Mouse (Mus musculus): ENCODE data around the gene Ctdsp2. TPM values are rescaled to one million over a fixed set of nuclear protein-coding genes. Genes with fewer than 3 reads are reported as not detected.

Ctdsp2 gene
- polyA plus RNA-seq (2015; fragmentation: Nextera tagmentation; extraction: Ambion mirVana), result 68.6 and 73.1 TPM in 2 replicates

DNA sequence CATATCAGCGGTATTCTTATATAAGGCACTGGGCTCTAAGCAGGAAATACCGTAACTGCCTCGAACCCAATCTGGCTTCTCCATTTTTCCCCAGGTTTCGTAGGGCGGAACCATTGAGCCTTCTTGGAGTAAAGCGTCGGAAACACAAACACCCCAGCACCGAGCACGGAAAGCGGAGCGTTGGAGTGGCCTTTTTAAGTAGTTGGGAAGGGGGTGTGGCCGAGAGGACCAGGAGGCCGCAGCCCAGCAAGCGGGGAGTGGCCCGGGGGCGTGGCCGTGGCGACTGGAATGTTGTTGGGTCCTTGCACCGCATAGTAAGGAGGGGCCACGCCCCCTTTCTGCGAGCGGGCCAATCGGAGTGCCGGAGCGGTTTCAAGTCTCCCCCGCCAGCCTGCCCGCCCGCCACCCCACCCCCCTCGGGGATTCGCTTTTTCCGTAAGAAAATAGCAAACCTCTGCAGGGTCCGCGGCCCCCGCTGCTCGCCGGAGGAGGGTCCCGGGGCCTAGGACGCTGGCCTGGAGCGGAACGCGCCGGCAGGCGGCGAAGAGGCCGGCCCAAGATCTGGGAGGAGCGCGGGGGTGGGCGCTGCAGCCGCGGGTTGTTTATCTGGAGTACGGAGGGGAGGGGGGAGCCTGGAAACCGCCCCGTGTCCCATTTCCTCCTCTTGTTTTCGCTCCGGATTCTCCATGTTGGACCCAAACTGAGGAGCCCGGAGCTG lies at the start of gene Ctdsp2:
Ctdsp2 (plus strand) TSS at position 441 of the 718 bp plus-strand sequence.
- H3K27ac ChIP-seq, result peak within 1 kb of the TSS; percentile 99
- peak within 1 kb of the TSS; percentile 92 for H3K4me2 ChIP-seq
- no peaks in the 10 kb centered on the region; the same call in 1 of the 2 replicates for H3K36me3 ChIP-seq
- ATAC-seq (ENCODE audit: borderline replicate concordance, extremely low read depth, low FRiP score, low TSS enrichment), result peak; percentile 92
- H3K4me1 ChIP-seq, result peaks cover 58% of the 10 kb centered on the region
- H3K27me3 ChIP-seq, result no peaks in the 10 kb centered on the region
- H3K9ac ChIP-seq, result peak within 1 kb of the TSS; percentile 97
- WGBS, result under 1% methylated on average over 56 of the region's 56 CpGs
- peak within 1 kb of the TSS; percentile 92 for H3K4me3 ChIP-seq
- H3K9me3 ChIP-seq, result no peaks in the 10 kb centered on the region

DNA sequence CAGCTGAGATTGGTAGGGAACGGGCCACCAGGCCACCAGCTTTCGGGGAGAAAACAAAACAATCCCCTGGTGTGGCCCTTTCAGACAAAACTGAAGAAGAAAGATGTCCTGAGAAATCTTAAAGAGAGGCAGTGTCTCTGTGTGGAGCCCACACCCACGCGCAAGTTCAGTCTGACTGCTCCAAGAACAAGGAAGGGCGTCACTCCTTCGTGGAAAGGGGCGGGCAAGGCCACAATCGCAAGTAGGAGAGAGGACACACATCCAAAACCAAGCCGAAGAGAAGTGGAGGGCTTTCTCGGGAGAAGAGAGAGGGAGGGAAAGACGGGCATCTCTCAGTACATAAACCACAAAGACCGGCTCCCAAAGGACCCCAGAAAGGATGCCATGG lies 49.7 kb upstream of the Ctdsp2 start:
- H3K4me3 ChIP-seq, result peak overlapping the region; percentile 50
- H3K27ac ChIP-seq, result peak overlapping the region; percentile 94
- H3K4me2 ChIP-seq, result peak overlapping the region; percentile 86
- WGBS, result 17% methylated on average over 12 of the region's 12 CpGs
- H3K27me3 ChIP-seq, result no peaks in the 10 kb centered on the region
- H3K4me1 ChIP-seq, result peaks cover 51% of the 10 kb centered on the region
- H3K9me3 ChIP-seq, result no peaks in the 10 kb centered on the region
- H3K9ac ChIP-seq, result peak overlapping the region; percentile 19; the same call in 1 of the 2 replicates
- no peak for ATAC-seq (ENCODE audit: borderline replicate concordance, extremely low read depth, low FRiP score, low TSS enrichment)
- H3K36me3 ChIP-seq, result no peaks in the 10 kb centered on the region

DNA sequence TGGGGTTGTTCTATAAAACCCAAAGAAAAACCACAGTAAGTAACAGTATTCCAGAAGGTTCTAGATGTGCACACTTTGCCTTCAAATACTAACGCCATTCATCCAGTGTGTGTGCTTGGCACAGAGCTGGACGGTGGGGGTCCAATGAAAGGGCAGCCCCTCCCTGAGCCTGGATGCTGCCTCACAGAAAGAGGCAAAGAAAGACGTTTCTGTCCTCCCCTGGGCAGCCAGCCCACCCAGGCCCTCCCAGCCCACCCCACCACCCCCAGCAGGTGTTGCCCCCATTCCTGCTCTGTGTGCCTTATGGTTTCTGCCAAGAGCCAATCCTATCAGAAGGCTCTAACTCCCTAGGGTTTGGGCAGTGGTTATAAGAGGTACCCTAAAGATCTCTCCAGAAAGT lies 49.0 kb upstream of the Ctdsp2 start:
- H3K4me2 ChIP-seq, result peak overlapping the region; percentile 86; the same call in 1 of the 2 replicates
- H3K36me3 ChIP-seq, result no peaks in the 10 kb centered on the region
- no peaks in the 10 kb centered on the region for H3K9me3 ChIP-seq
- H3K4me1 ChIP-seq, result peaks cover 47% of the 10 kb centered on the region
- H3K27me3 ChIP-seq, result no peaks in the 10 kb centered on the region
- peak overlapping the region; percentile 94 for H3K27ac ChIP-seq
- H3K4me3 ChIP-seq, result no peak overlapping the region
- peak overlapping the region; percentile 19; the same call in 1 of the 2 replicates for H3K9ac ChIP-seq
- no peak for ATAC-seq (ENCODE audit: borderline replicate concordance, extremely low read depth, low FRiP score, low TSS enrichment)
- 52% methylated on average over 3 of the region's 3 CpGs for WGBS

DNA sequence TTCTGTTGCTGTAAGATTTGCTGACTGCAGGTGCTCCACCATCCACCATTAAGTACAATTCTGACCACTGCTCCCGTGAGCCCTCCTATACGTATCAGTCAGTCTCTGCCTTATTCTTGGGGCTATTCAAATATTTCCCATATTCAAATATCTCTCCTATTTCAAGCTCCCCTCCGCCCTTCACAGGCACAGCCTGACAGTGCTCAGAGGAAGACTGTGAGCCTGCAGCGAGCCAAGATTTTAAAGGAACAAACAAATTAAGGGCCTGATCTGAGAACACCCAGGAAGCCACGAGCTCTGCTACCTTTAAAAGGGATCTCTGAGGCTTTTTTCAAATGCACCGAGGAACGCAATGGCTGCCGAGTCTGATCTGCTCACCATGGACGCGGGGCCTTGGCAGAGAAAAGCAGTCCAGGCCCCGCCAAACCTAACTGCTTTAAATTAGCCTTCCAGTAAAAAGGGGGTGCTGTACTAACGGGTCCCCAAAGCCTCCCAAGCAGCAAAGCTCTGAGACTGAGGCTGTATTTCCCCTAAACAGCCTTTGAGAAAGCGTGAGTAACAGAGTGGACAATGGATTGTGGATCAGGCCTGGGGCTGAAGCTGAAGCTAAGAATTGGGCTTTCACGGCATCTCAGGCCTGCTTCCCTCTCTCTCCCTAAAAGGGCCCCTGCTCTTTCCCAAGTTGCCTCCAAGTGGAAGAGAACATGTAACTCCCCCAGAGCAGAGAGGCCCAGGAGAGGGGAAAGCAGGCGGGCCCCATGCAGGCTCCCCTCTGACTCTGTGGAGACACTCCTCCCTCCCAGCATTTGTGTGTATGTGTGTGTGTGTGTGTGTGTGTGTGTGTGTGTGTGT lies 48.0 kb upstream of the Ctdsp2 start:
- Histone ChIP-seq H3K36me3 (no peaks in the 10 kb centered on the region), H3K9me3 (no peaks in the 10 kb centered on the region), H3K4me2 (peak overlapping the region; percentile 33), H3K4me1 (peaks cover 56% of the 10 kb centered on the region), H3K4me3 (no peak overlapping the region), H3K27me3 (no peaks in the 10 kb centered on the region), H3K27ac (peak overlapping the region; percentile 94), H3K9ac (peak overlapping the region; percentile 9; the same call in 1 of the 2 replicates)
- 18% methylated on average over 15 of the region's 15 CpGs for WGBS
- ATAC-seq (ENCODE audit: borderline replicate concordance, extremely low read depth, low FRiP score, low TSS enrichment), result peak; percentile 78

DNA sequence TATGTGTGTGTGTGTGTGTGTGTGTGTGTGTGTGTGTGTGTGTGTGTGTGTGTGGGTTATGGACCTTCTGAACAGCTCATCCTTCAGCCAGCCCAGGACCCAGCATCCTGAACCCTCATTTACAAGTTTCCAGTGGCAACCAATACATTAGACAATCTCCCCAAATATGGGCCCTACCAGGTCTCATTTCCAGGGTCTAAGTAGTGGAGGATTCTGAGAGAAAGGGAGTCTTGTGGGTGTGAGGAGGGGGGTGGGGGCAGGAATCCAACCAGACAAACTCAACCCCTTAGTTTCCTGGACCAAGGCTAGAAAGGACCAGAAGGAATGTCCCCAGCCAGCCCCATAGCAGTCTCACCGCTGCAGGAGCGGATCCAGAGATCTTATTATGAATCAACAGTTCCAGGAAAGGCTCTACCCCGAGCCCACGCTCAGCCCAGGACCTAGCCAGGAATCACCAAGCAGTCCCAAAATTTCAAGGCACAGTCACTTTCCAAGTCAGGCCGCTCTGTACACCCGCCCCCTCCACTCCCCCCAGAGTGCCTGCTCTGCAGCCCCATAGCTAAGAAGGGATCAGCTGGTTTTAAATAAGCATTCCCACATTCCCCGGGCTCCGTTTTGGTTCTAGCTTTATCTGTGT lies 47.3 kb upstream of the Ctdsp2 start:
- Histone ChIP-seq H3K4me3 (no peak overlapping the region), H3K27ac (peak overlapping the region; percentile 94), H3K9me3 (no peaks in the 10 kb centered on the region), H3K9ac (peak overlapping the region; percentile 15; the same call in 1 of the 2 replicates), H3K36me3 (no peaks in the 10 kb centered on the region), H3K4me2 (no peak overlapping the region), H3K27me3 (no peaks in the 10 kb centered on the region), H3K4me1 (peaks cover 62% of the 10 kb centered on the region)
- ATAC-seq (ENCODE audit: borderline replicate concordance, extremely low read depth, low FRiP score, low TSS enrichment), result peak; percentile 41
- WGBS, result 29% methylated on average over 8 of the region's 8 CpGs

DNA sequence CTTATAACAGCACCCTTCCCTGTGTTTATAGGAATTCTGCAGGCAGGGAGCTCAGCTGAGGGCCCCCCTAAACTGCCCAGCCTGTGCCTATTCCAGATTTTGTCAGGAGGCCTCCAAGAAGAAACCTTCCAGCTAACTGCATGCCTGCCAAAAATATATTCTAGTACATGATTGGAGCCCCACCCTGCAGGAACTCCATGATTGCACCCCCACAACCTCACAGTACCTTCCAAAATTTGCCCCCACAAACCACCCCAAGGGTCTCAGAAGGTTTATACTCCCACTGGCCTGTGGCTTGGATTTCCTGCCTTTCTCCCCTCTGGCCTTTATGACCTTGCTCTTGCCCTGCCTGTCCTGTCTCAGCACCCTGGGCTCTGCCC lies 46.8 kb upstream of the Ctdsp2 start:
- peak overlapping the region; percentile 94 for H3K27ac ChIP-seq
- H3K27me3 ChIP-seq, result no peaks in the 10 kb centered on the region
- H3K36me3 ChIP-seq, result no peaks in the 10 kb centered on the region
- no peak overlapping the region for H3K4me3 ChIP-seq
- ATAC-seq (ENCODE audit: borderline replicate concordance, extremely low read depth, low FRiP score, low TSS enrichment), result no peak
- H3K4me2 ChIP-seq, result no peak overlapping the region
- peaks cover 62% of the 10 kb centered on the region for H3K4me1 ChIP-seq
- no peak overlapping the region for H3K9ac ChIP-seq
- H3K9me3 ChIP-seq, result no peaks in the 10 kb centered on the region

DNA sequence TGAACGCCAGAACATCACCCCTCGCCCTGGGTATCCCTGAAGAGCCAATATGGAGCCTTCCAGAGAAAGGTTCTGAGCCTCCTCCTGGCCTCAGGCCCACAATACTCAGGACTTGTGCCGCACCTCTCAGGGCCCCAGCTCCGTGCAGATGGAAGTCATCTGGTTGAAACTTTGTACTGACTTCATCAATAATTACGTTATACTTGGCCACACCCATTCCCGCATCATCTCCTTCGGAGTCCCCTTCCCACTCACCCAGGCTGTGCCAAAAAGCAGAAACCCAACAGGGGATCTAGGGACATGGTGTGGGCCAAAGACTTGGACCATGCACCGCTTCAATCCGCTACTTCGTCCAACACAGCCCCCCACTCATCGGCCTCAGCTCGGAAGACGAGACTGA lies 44.0 kb upstream of the Ctdsp2 start:
- Histone ChIP-seq H3K27ac (no peak overlapping the region), H3K4me2 (no peak overlapping the region), H3K9me3 (no peaks in the 10 kb centered on the region), H3K4me1 (peaks cover 39% of the 10 kb centered on the region), H3K27me3 (no peaks in the 10 kb centered on the region), H3K9ac (no peak overlapping the region), H3K4me3 (no peak overlapping the region), H3K36me3 (no peaks in the 10 kb centered on the region)
- ATAC-seq (ENCODE audit: borderline replicate concordance, extremely low read depth, low FRiP score, low TSS enrichment), result no peak
- 82% methylated on average over 13 of the region's 13 CpGs for WGBS

DNA sequence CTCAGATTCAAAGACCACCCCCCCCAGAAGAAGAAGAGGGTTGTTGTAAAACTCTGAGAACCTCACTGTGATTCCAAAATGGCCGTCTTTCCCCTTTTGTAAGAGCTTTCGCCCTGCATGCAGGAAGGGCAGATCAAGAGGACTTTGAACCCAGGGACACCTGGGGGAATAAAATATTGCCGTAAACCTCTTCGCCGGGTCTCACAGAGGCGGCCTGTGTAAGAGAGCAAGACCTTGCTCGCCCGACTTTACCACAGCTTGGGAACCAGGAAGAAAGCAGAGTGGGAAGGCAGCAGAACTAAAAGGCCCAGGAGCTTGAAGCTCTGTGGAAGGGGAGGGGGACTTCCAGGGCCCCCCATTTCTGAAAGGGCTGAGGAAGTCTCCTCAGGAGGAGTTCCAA lies 43.4 kb upstream of the Ctdsp2 start:
- no peak for ATAC-seq (ENCODE audit: borderline replicate concordance, extremely low read depth, low FRiP score, low TSS enrichment)
- H3K27me3 ChIP-seq, result no peaks in the 10 kb centered on the region
- no peaks in the 10 kb centered on the region for H3K36me3 ChIP-seq
- WGBS, result 79% methylated on average over 8 of the region's 8 CpGs
- peak overlapping the region; percentile 55 for H3K27ac ChIP-seq
- no peak overlapping the region for H3K4me3 ChIP-seq
- no peak overlapping the region for H3K4me2 ChIP-seq
- peaks cover 33% of the 10 kb centered on the region for H3K4me1 ChIP-seq
- H3K9ac ChIP-seq, result no peak overlapping the region
- no peaks in the 10 kb centered on the region for H3K9me3 ChIP-seq

DNA sequence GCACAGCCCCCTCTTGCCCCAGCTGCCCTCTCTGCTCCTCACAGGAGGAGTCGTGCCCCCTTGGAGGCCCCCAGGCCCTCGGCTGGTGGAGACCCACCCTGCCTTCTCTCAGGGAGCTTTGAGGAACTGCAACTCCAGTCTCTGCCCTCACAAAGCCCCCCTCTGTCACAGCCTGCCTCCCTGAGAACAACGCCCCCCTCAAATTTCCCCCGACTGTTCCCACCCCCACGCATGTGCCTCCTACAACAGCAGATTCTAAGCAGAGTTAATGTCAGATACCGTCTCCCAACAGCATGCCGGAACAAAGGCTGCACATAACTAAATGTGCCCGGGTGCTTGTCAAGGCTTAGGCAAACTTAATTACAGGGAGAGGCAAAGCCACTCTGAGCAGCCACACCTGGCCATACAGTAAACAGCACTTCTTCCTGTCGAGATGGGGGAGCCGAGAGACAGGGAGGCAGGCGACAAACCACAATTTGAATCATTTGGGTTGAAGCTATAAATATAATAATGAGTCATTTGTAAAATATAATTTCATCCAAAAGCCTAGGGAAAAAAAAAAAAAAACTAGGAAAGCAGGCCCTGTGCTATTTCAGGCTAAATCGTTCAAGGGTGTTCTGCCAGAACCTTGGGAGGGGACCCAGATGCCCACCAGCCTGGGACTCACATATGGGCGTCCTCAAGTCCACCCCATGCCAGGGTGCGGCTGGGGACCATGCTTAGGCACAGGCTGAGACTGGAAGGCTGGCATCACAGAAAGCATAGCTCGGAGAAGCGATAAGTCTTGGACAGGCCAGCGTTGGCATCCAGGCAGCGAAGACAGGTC lies 42.7 kb upstream of the Ctdsp2 start:
- ATAC-seq (ENCODE audit: borderline replicate concordance, extremely low read depth, low FRiP score, low TSS enrichment), result no peak

DNA sequence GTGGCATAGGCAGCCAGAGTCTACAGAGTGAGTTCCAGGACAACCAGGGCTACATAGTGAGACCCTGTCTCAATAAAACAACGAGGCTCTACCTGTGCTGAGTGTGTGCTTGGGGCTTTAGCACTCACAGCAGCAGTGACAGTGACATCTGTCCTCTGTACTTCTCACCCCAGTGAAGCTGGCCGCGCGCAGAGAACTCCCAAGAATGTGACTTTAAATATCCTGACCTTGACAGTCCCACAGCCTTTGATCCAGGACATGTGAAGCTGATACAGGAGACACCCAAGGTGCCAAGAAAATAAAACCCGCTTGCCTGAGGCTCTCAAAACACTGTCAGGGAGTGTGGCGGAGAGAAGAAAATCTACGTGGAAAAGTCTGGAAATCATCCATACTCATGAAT lies 37.6 kb upstream of the Ctdsp2 start:
- H3K27ac ChIP-seq, result no peak overlapping the region
- no peak overlapping the region for H3K4me2 ChIP-seq
- peaks cover 2% of the 10 kb centered on the region; the same call in 1 of the 2 replicates for H3K4me1 ChIP-seq
- no peaks in the 10 kb centered on the region for H3K9me3 ChIP-seq
- ATAC-seq (ENCODE audit: borderline replicate concordance, extremely low read depth, low FRiP score, low TSS enrichment), result no peak
- no peaks in the 10 kb centered on the region for H3K27me3 ChIP-seq
- H3K36me3 ChIP-seq, result no peaks in the 10 kb centered on the region
- no peak overlapping the region for H3K4me3 ChIP-seq
- no peak overlapping the region for H3K9ac ChIP-seq
- 34% methylated on average over 7 of the region's 7 CpGs for WGBS

More for the DNA sequence above, 42.7 kb upstream of the Ctdsp2 start:
- Histone ChIP-seq H3K4me3 (no peak overlapping the region), H3K4me2 (no peak overlapping the region), H3K9ac (no peak overlapping the region), H3K36me3 (no peaks in the 10 kb centered on the region), H3K27me3 (no peaks in the 10 kb centered on the region), H3K4me1 (peaks cover 27% of the 10 kb centered on the region), H3K9me3 (no peaks in the 10 kb centered on the region), H3K27ac (peak overlapping the region; percentile 55)
- 38% methylated on average over 18 of the region's 18 CpGs for WGBS

DNA sequence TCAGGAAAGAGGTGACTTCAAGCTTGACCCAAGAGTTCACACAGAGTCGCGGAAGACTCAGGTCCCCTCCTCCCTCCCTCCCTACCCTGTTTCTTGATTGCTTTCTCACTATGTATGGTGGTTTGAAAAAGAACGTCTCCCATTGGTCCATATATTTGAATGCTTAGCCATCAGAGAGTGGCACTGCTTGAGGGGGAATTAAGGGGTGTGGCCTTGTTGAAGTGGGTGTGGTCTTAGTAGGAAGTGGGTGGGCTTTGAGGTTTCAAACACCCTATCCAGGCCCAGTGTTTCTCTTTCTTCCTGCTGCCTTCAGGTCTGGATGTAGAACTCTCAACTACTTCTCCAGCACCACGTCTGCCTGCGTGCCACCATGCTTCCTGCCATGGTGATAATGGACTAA lies 33.0 kb upstream of the Ctdsp2 start:
- Histone ChIP-seq H3K9ac (no peak overlapping the region), H3K27me3 (no peaks in the 10 kb centered on the region), H3K36me3 (no peaks in the 10 kb centered on the region), H3K9me3 (no peaks in the 10 kb centered on the region), H3K4me2 (no peak overlapping the region), H3K4me1 (peaks cover 15% of the 10 kb centered on the region; the same call in 1 of the 2 replicates), H3K4me3 (no peak overlapping the region), H3K27ac (no peak overlapping the region)
- 90% methylated on average over 5 of the region's 5 CpGs for WGBS
- no peak for ATAC-seq (ENCODE audit: borderline replicate concordance, extremely low read depth, low FRiP score, low TSS enrichment)

All from lung, embryonic 15.5 days (tissue).